Mouse (Mus musculus) olfactory bulb, adult 2 months (tissue): ENCODE measurements around the gene Galnt17. TPM values are rescaled to one million over a fixed set of nuclear protein-coding genes. Genes with fewer than 3 reads are reported as not detected.
A peak's percentile ranks its signal among the peaks of the same experiment; 100 is the strongest.

ENCODE experiments used
- H3K27ac ChIP-seq: fragments of 200-500 bp; 2 replicates; pipeline ENCODE4 v1.5.1; 2012; ENCODE audit warnings: low read depth, low read length; ENCODE audit not compliant: insufficient read depth
- H3K4me1 ChIP-seq: fragments of 200-500 bp; 2 replicates; pipeline ENCODE4 v1.6.1; 2012; ENCODE audit warnings: low read length; ENCODE audit not compliant: control insufficient read depth, insufficient read depth
- H3K4me3 ChIP-seq: fragments of 200-500 bp; 2 replicates; pipeline ENCODE4 v1.5.1; 2012; ENCODE audit warnings: mild to moderate bottlenecking, low read depth, low read length, moderate library complexity; ENCODE audit not compliant: insufficient read depth
- CTCF ChIP-seq: fragments of 200-500 bp; IDR thresholded peaks from 2 replicates; pipeline ENCODE4 v1.5.1; 2012; ENCODE audit warnings: low read depth, mild to moderate bottlenecking, low read length, moderate library complexity; ENCODE audit not compliant: insufficient read depth
- POLR2A ChIP-seq: fragments of 200-500 bp; IDR thresholded peaks from 2 replicates; pipeline ENCODE4 v1.6.1; 2012; ENCODE audit warnings: mild to moderate bottlenecking, low read depth, low read length, moderate library complexity; ENCODE audit not compliant: insufficient read depth
- WGBS: fragments of 180-500 bp; shearing (Covaris S2); methylation state at CpG from one replicate; pipeline ENCODE4 v1.1.7; 2018; 5-methylcytosine and 5-hydroxymethylcytosine counted together
- polyA plus RNA-seq: library from polyadenylated mRNA; stranded (reverse); fragments of >200 nt; gene quantifications from 2 replicates; pipeline ENCODE4 v1.2.4, GENCODE M21; 2012; ENCODE audit warnings: low replicate concordance; ENCODE audit not compliant: missing spikeins, insufficient read depth, insufficient read length

Gene Galnt17
- polyA plus RNA-seq, 1 experiment = not detected

- H3K4me1 ChIP-seq = no peaks in the 10 kb centered on the region
- no peak overlapping the region for H3K4me3 ChIP-seq
- TF ChIP-seq CTCF = peak; percentile 44
- no peak for TF ChIP-seq POLR2A
- WGBS = 55% methylated on average over 5 of the region's 5 CpGs
- H3K27ac ChIP-seq = no peak overlapping the region
These were observed 446.0 kb downstream of the Galnt17 start for GRCm38 (mm10) chr5:130862302-130862701.

GRCm38 (mm10) chr5:130859736-130860135 lies 448.6 kb downstream of the Galnt17 start:
- H3K4me1 ChIP-seq = no peaks in the 10 kb centered on the region
- WGBS = 36% methylated on average over 6 of the region's 6 CpGs
- H3K4me3 ChIP-seq = no peak overlapping the region
- no peak overlapping the region for H3K27ac ChIP-seq
- no peak for TF ChIP-seq POLR2A
- no peak for TF ChIP-seq CTCF

GRCm38 (mm10) chr5:130858706-130859105 lies 449.6 kb downstream of the Galnt17 start:
- peaks cover 4% of the 10 kb centered on the region; the same call in 1 of the 2 replicates for H3K4me1 ChIP-seq
- TF ChIP-seq POLR2A = no peak
- no peak for TF ChIP-seq CTCF
- 88% methylated on average over 3 of the region's 3 CpGs for WGBS

GRCm38 (mm10) chr5:130858148-130858547 lies 450.1 kb downstream of the Galnt17 start:
- TF ChIP-seq POLR2A (no peak), CTCF (0 out of 2 replicates have a peak, but pooled peaks have one; percentile 34)
- H3K27ac ChIP-seq = no peak overlapping the region
- peaks cover 4% of the 10 kb centered on the region; the same call in 1 of the 2 replicates for H3K4me1 ChIP-seq
- 34% methylated on average over 8 of the region's 8 CpGs for WGBS
- H3K4me3 ChIP-seq = no peak overlapping the region

More at GRCm38 (mm10) chr5:130858706-130859105, 449.6 kb downstream of the Galnt17 start:
- H3K4me3 ChIP-seq = no peak overlapping the region
- H3K27ac ChIP-seq = no peak overlapping the region

GRCm38 (mm10) chr5:130854430-130854829 lies 453.9 kb downstream of the Galnt17 start:
- TF ChIP-seq POLR2A = no peak
- Histone ChIP-seq H3K4me1 (peaks cover 4% of the 10 kb centered on the region; the same call in 1 of the 2 replicates), H3K4me3 (no peak overlapping the region), H3K27ac (no peak overlapping the region)
- WGBS = 56% methylated on average over 7 of the region's 7 CpGs

GRCm38 (mm10) chr5:130853371-130853770 lies 454.9 kb downstream of the Galnt17 start:
- no peak overlapping the region for H3K27ac ChIP-seq
- WGBS = under 1% methylated on average over 10 of the region's 10 CpGs
- H3K4me3 ChIP-seq = no peak overlapping the region
- peaks cover 4% of the 10 kb centered on the region; the same call in 1 of the 2 replicates for H3K4me1 ChIP-seq
- TF ChIP-seq POLR2A = no peak
- peak; percentile 100 for TF ChIP-seq CTCF

- 20% methylated on average over 11 of the region's 11 CpGs for WGBS
- Histone ChIP-seq H3K4me1 (peaks cover 4% of the 10 kb centered on the region; the same call in 1 of the 2 replicates), H3K27ac (no peak overlapping the region), H3K4me3 (no peak overlapping the region)
- no peak for TF ChIP-seq POLR2A
These were observed 456.1 kb downstream of the Galnt17 start for GRCm38 (mm10) chr5:130852182-130852581.

GRCm38 (mm10) chr5:130849610-130850009 lies 458.7 kb downstream of the Galnt17 start:
- WGBS = 81% methylated on average over 4 of the region's 4 CpGs
- TF ChIP-seq CTCF (no peak), POLR2A (no peak)
- Histone ChIP-seq H3K4me3 (no peak overlapping the region), H3K4me1 (peaks cover 4% of the 10 kb centered on the region; the same call in 1 of the 2 replicates), H3K27ac (no peak overlapping the region)

GRCm38 (mm10) chr5:130848562-130848961 lies 459.7 kb downstream of the Galnt17 start:
- WGBS = 96% methylated on average over 6 of the region's 6 CpGs
- TF ChIP-seq CTCF (no peak), POLR2A (no peak)
- H3K27ac ChIP-seq = no peak overlapping the region

GRCm38 (mm10) chr5:130825797-130826196 lies 482.5 kb downstream of the Galnt17 start:
- WGBS = 87% methylated on average over 2 of the region's 2 CpGs
- H3K4me3 ChIP-seq = no peak overlapping the region
- H3K27ac ChIP-seq = no peak overlapping the region
- H3K4me1 ChIP-seq = no peaks in the 10 kb centered on the region
- TF ChIP-seq CTCF (no peak), POLR2A (no peak)

More at GRCm38 (mm10) chr5:130848562-130848961, 459.7 kb downstream of the Galnt17 start:
- H3K4me3 ChIP-seq = no peak overlapping the region
- no peaks in the 10 kb centered on the region for H3K4me1 ChIP-seq
